Mouse (Mus musculus) lung, embryonic 14.5 days (tissue): ENCODE measurements around the gene Spef1. TPM values are rescaled to one million over a fixed set of nuclear protein-coding genes. Genes with fewer than 3 reads are reported as not detected.

Source experiments
- ATAC-seq: fragments of 200-750 bp; cut with Nextera tagmentation; 2 replicates; pipeline ENCODE4 v1.8.0; 2017; ENCODE audit warnings: mild to moderate bottlenecking, moderate TSS enrichment, moderate library complexity; ENCODE audit not compliant: insufficient read depth
- DNase-seq: peaks from one replicate; pipeline ENCODE4 v3.0.0-alpha.2; 2015
- H3K27ac ChIP-seq: fragments of 300-500 bp; sonication (generic); 2 replicates; pipeline ENCODE4 v1.5.1; 2014; ENCODE audit warnings: low read depth, mild to moderate bottlenecking, moderate library complexity
- H3K27me3 ChIP-seq: fragments of 300-500 bp; sonication (generic); 2 replicates; pipeline ENCODE4 v1.6.1; 2014; ENCODE audit warnings: low read length, control low read depth; ENCODE audit not compliant: insufficient read depth
- H3K36me3 ChIP-seq: fragments of 300-500 bp; sonication (generic); 2 replicates; pipeline ENCODE4 v1.6.1; 2014; ENCODE audit warnings: control low read depth; ENCODE audit not compliant: insufficient read depth
- H3K4me1 ChIP-seq: fragments of 300-500 bp; sonication (generic); 2 replicates; pipeline ENCODE4 v1.6.1; 2014; ENCODE audit warnings: antibody characterized with exemption, control low read depth; ENCODE audit not compliant: insufficient read depth
- H3K4me2 ChIP-seq: fragments of 300-500 bp; sonication (generic); 2 replicates; pipeline ENCODE4 v1.6.1; 2014; ENCODE audit warnings: mild to moderate bottlenecking
- H3K4me3 ChIP-seq: fragments of 300-500 bp; sonication (generic); 2 replicates; pipeline ENCODE4 v1.5.1; 2014; ENCODE audit warnings: low read depth, low read length
- H3K9ac ChIP-seq: fragments of 300-500 bp; sonication (generic); 2 replicates; pipeline ENCODE4 v1.6.1; 2014
- H3K9me3 ChIP-seq: fragments of 300-500 bp; sonication (generic); 2 replicates; pipeline ENCODE4 v1.6.1; 2016; ENCODE audit warnings: low read depth, low read length, control low read depth
- CTCF ChIP-seq: IDR thresholded peaks from 2 replicates; pipeline ENCODE4 v1.5.1; 2016; ENCODE audit warnings: antibody characterized with exemption, low read depth
- WGBS: fragments of 180-500 bp; shearing (Covaris S2); extraction: QIAGEN DNeasy Blood & Tissue Kit; methylation state at CpG from one replicate; pipeline ENCODE4 v1.1.7; 2014; 5-methylcytosine and 5-hydroxymethylcytosine counted together
- polyA plus RNA-seq: library from polyadenylated mRNA; unstranded; fragments of >200 nt; fragmentation: Nextera tagmentation; extraction: Ambion mirVana; gene quantifications from 2 replicates; pipeline ENCODE4 v1.2.1, GENCODE M21; 2014

Gene Spef1
- polyA plus RNA-seq, 1 experiment from 2014 or later: 5.7 TPM

- peaks cover 50% of the 10 kb centered on the region for H3K36me3 ChIP-seq
- H3K4me1 ChIP-seq: peaks cover 8% of the 10 kb centered on the region; the same call in 1 of the 2 replicates
- peak; percentile 32 for DNase-seq
- H3K4me2 ChIP-seq: no peak overlapping the region
- WGBS: 32% methylated on average over 10 of the region's 10 CpGs
- H3K27ac ChIP-seq: no peak overlapping the region
- H3K27me3 ChIP-seq: no peaks in the 10 kb centered on the region
- no peak for TF ChIP-seq CTCF
- no peak overlapping the region for H3K9ac ChIP-seq
- H3K4me3 ChIP-seq: no peak overlapping the region
- ATAC-seq: no peak
- no peaks in the 10 kb centered on the region for H3K9me3 ChIP-seq
These were observed 3.4 kb upstream of the Spef1 start for GRCm38 (mm10) chr2:131190344-131191004.

GRCm38 (mm10) chr2:131189521-131190309 is 2.6 kb upstream of the Spef1 start:
- no peak overlapping the region for H3K4me3 ChIP-seq
- H3K27ac ChIP-seq: peak overlapping the region; percentile 19; the same call in 1 of the 2 replicates
- H3K9me3 ChIP-seq: no peaks in the 10 kb centered on the region
- DNase-seq (no peak), ATAC-seq (no peak)
- peak overlapping the region; percentile 32; the same call in 1 of the 2 replicates for H3K4me2 ChIP-seq
- no peak overlapping the region for H3K9ac ChIP-seq
- WGBS: 40% methylated on average over 5 of the region's 5 CpGs
- peaks cover 8% of the 10 kb centered on the region; the same call in 1 of the 2 replicates for H3K4me1 ChIP-seq
- no peaks in the 10 kb centered on the region for H3K27me3 ChIP-seq
- peaks cover 42% of the 10 kb centered on the region for H3K36me3 ChIP-seq
- TF ChIP-seq CTCF: no peak

DNA sequence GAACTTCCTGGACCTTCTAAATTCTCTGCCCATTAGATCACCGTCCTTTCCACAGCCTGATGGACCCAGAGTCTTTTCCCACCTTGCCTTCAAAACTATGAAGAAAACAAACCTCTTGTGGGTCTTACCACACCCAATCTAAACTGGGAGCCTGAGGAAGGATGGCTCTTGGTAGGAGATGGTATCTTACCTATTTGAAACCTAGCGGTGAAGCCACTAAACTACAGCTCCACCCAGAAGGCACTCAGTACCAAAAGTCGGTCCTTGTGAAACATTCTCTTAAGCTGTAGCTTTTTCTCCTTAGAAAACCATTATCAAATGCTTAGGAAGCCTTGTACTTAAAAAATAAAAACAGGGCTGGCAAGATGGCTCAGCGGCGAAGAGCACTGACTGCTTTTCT is 1.2 kb upstream of the Spef1 start:
- ATAC-seq: no peak
- 90% methylated on average over 5 of the region's 5 CpGs for WGBS
- peaks cover 28% of the 10 kb centered on the region for H3K36me3 ChIP-seq

DNA sequence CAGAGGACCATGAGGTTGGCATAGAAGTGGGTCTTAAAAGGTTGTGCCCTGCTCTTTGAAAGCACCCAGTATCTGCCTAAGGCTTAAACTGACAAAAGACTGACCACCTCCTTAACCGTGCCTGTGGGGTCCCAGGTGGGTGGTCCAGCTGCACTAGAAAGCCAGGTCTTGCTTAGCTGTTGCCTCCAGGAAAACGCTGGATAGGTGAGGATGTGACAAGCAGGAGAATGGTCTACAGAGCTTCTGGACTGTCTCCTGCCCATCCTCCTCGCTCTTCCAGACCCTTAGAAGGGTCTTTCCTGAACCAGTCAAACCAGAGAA is 480 bp upstream of the Spef1 start:
- 25% methylated on average over 3 of the region's 3 CpGs for WGBS

More for the DNA sequence above, 1.2 kb upstream of the Spef1 start:
- no peak overlapping the region for H3K9ac ChIP-seq
- no peak overlapping the region for H3K27ac ChIP-seq
- H3K4me2 ChIP-seq: peak overlapping the region; percentile 88
- H3K9me3 ChIP-seq: no peaks in the 10 kb centered on the region
- DNase-seq: no peak
- TF ChIP-seq CTCF: no peak
- H3K27me3 ChIP-seq: no peaks in the 10 kb centered on the region
- peak overlapping the region; percentile 71; the same call in 1 of the 2 replicates for H3K4me3 ChIP-seq
- peaks cover 8% of the 10 kb centered on the region; the same call in 1 of the 2 replicates for H3K4me1 ChIP-seq

GRCm38 (mm10) chr2:131186343-131186742 is 739 bp downstream of the Spef1 start:
- Histone ChIP-seq H3K9ac (peak overlapping the region; percentile 80), H3K4me3 (peak overlapping the region; percentile 71), H3K27ac (peak overlapping the region; percentile 76), H3K4me2 (peak overlapping the region; percentile 88), H3K36me3 (peaks cover 11% of the 10 kb centered on the region), H3K9me3 (no peaks in the 10 kb centered on the region), H3K4me1 (peaks cover 8% of the 10 kb centered on the region; the same call in 1 of the 2 replicates), H3K27me3 (no peaks in the 10 kb centered on the region)
- DNase-seq (no peak), ATAC-seq (peak; percentile 17; the same call in 1 of the 2 replicates)
- 2% methylated on average over 14 of the region's 14 CpGs for WGBS
- no peak for TF ChIP-seq CTCF

More for the DNA sequence above, 480 bp upstream of the Spef1 start:
- no peak for ATAC-seq
- Histone ChIP-seq H3K4me2 (peak overlapping the region; percentile 88), H3K27ac (peak overlapping the region; percentile 76; the same call in 1 of the 2 replicates), H3K9me3 (no peaks in the 10 kb centered on the region), H3K36me3 (peaks cover 21% of the 10 kb centered on the region), H3K9ac (peak overlapping the region; percentile 80), H3K27me3 (no peaks in the 10 kb centered on the region), H3K4me1 (peaks cover 8% of the 10 kb centered on the region; the same call in 1 of the 2 replicates), H3K4me3 (peak overlapping the region; percentile 71)
- DNase-seq: no peak
- no peak for TF ChIP-seq CTCF

DNA sequence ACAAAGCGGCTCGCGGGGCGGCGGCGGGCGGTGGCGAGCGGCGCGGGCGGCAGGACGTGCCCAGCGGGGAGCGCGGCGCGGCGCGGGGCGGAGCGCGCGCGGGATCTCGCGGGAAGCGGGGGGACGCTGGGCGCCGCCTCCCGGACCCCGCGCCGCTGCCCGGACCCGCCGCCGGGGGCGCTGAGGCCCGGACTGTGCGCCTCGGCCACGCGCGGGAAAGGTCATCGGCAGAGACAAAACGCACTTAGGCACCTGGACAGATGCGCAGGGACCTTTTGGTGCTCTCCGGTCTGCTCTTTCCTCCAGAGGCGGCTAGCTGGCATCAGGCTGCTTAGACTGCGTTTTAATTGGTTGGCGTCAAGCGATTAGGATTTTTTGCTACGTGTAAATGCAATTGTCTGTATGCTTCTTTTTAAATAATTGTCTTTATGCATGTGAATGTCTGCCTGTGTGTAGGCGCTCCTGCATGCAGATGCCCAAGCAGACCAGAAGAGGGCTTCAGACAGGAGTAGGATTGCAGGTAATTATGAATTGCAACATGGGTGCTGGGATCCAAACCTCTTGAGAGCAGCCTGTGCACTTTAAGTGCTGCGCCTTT is 7.0 kb downstream of the Spef1 start, which contains the start of gene Cenpb:
TSS of gene Cenpb (minus strand) at position 78 of the 598 bp plus-strand sequence.
- WGBS: 2% methylated on average over 47 of the region's 57 CpGs
- Histone ChIP-seq H3K9ac (peak within 1 kb of the TSS; percentile 94), H3K27ac (peak within 1 kb of the TSS; percentile 90), H3K27me3 (no peaks in the 10 kb centered on the region), H3K9me3 (no peaks in the 10 kb centered on the region), H3K4me3 (peak within 1 kb of the TSS; percentile 76), H3K4me2 (peak within 1 kb of the TSS; percentile 97), H3K36me3 (peaks cover 14% of the 10 kb centered on the region; the same call in 1 of the 2 replicates), H3K4me1 (peaks cover 21% of the 10 kb centered on the region)
- peak; percentile 46; the same call in 1 of the 2 replicates for TF ChIP-seq CTCF
- DNase-seq: peak; percentile 92
- ATAC-seq: peak; percentile 81
